Mouse (Mus musculus) heart, embryonic 16.5 days (tissue): ENCODE data around the gene Cdk11b. TPM values are rescaled to one million over a fixed set of nuclear protein-coding genes. Genes with fewer than 3 reads are reported as not detected.
A peak's percentile ranks its signal among the peaks of the same experiment; 100 is the strongest.

ENCODE experiments used
- ATAC-seq: fragments of 200-750 bp; cut with Nextera tagmentation; replicated peaks from 2 replicates; pipeline ENCODE4 v1.8.0; 2017; ENCODE audit warnings: moderate number of reproducible peaks; ENCODE audit not compliant: insufficient read depth, low FRiP score; ENCODE audit errors: extremely low read depth
- H3K27ac ChIP-seq: fragments of 300-500 bp; sonication (generic); 2 replicates; pipeline ENCODE4 v1.5.1; 2014; ENCODE audit warnings: mild to moderate bottlenecking, low read length, control low read depth, moderate library complexity
- H3K27me3 ChIP-seq: fragments of 300-500 bp; sonication (generic); 2 replicates; pipeline ENCODE4 v1.6.1; 2014; ENCODE audit warnings: low read length, mixed read lengths; ENCODE audit not compliant: control insufficient read depth, insufficient read depth
- H3K36me3 ChIP-seq: fragments of 300-500 bp; sonication (generic); 2 replicates; pipeline ENCODE4 v1.6.1; 2014; ENCODE audit not compliant: control insufficient read depth, insufficient read depth
- H3K4me1 ChIP-seq: fragments of 300-500 bp; sonication (generic); 2 replicates; pipeline ENCODE4 v1.6.1; 2014; ENCODE audit warnings: low read length, mixed read lengths; ENCODE audit not compliant: control insufficient read depth, insufficient read depth
- H3K4me2 ChIP-seq: fragments of 300-500 bp; sonication (generic); 2 replicates; pipeline ENCODE4 v1.6.1; 2014; ENCODE audit warnings: low read depth, mild to moderate bottlenecking, control low read depth, low read length
- H3K4me3 ChIP-seq: fragments of 300-500 bp; sonication (generic); 2 replicates; pipeline ENCODE4 v1.5.1; 2014; ENCODE audit warnings: mild to moderate bottlenecking, control low read depth, low read length
- H3K9ac ChIP-seq: fragments of 300-500 bp; sonication (generic); 2 replicates; pipeline ENCODE4 v1.6.1; 2014; ENCODE audit warnings: low read length, control low read depth
- H3K9me3 ChIP-seq: fragments of 300-500 bp; sonication (generic); replicated peaks from 2 replicates; pipeline ENCODE4 v1.6.1; 2016; ENCODE audit warnings: low read length; ENCODE audit not compliant: control insufficient read depth
- WGBS: fragments of 180-500 bp; shearing (Covaris S2); extraction: QIAGEN DNeasy Blood & Tissue Kit; methylation state at CpG from one replicate; pipeline ENCODE4 v1.1.7; 2014; 5-methylcytosine and 5-hydroxymethylcytosine counted together
- polyA plus RNA-seq: library from polyadenylated mRNA; unstranded; fragments of >200 nt; fragmentation: Nextera tagmentation; extraction: Ambion mirVana; gene quantifications from 2 replicates; pipeline ENCODE4 v1.2.1, GENCODE M21; 2015

The Cdk11b gene
- polyA plus RNA-seq, 1 experiment from 2014 or later = 44.8 TPM

DNA sequence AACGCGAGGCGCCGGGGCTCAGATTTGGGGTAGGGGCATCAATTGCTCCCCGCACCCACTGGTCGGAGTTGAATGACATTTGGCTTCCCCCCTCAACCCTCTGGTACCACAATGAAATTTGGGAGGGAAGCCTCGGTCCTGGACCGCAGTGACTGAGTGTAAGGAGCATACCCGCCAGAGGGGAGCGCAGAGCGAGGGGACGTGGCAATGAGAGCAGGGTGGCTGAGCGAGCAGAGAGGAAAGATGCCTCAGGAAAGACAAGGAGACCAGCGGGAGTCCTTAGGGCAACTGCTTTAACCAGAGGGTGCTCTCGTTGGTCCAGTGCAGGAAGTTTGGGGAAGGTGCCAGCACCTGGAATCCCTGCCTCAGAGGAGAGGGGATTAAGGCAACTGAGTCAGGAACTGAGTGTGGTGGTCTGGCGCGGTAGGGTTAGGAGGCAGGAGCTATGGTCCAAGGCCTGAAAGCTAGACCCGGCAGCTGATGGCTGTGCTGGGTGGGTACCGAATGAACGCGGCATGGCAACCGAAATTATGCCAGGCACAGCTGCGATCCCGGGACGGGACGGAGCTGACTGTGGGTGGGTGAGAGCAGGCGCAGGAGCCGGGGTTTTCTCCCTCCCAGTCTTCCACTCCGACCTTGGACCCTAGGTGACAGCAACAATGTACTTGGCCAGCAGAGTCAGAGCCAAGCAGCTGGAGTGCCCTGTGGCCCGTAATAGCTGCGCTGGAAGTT, 29.0 kb downstream of the Cdk11b start:
- Histone ChIP-seq H3K36me3 (peaks cover 22% of the 10 kb centered on the region), H3K4me2 (peak overlapping the region; percentile 88), H3K4me1 (peaks cover 36% of the 10 kb centered on the region), H3K27ac (peak overlapping the region; percentile 79), H3K9ac (peak overlapping the region; percentile 81), H3K9me3 (no peaks in the 10 kb centered on the region), H3K27me3 (peaks cover 23% of the 10 kb centered on the region), H3K4me3 (peak overlapping the region; percentile 61)
- WGBS = 1% methylated on average over 31 of the region's 31 CpGs
- ATAC-seq = peak; percentile 33

DNA sequence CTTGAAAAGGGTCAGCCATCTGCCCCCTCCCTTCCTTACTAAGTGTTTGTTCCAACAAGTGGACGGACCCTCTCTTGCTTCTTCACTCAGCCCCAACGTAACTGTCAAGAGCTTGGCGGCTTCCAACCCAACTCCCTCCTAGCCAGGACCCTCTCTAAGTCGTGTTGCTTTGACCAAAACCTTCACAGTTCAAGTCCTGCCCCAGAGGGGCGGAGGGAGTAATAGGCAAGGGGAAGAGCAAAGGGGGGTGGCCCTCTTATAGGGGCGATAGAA, 29.5 kb downstream of the Cdk11b start:
- peak overlapping the region; percentile 79 for H3K27ac ChIP-seq
- 2% methylated on average over 6 of the region's 6 CpGs for WGBS

DNA sequence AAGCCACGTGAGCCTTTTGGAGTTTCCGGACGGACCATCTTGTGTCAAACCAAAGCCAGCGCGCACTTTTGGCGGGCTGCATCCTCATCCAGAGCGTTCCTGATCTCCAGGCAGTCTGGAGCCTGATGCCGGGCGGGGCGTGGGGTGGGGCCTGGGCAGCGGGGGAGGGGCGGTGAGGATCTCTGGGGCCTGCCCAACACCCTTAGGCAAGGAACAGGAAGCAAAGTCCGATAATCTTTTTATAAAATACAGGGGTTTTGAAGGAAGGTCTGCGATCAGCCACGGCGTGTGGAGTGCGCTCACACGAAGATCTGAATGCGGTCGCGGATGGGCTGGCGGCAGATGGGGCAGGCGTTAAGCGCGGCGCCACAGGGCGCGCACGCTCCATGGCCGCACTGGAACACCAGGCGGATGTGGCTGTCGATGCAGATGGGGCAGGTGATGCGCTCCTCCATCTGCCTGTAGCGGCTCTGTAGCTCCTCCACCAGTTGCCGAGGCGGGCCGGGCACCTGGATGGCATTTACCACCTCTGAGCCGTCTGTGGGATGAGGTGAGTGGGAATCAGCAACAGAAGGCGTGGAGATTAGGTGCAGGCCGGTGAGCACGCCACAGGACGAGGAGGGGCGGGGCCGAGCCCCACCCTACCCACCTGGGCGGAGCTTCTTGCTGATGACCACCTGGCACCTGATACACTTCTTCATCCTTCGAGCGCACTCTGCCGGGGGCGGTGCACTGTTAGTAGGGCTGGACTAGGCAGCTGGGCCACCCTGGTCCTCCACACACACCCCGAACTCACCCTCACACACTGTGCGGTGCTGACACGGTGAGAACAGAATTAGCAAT, 30.0 kb downstream of the Cdk11b start:
- Histone ChIP-seq H3K27me3 (peaks cover 23% of the 10 kb centered on the region), H3K4me1 (peaks cover 36% of the 10 kb centered on the region), H3K27ac (peak overlapping the region; percentile 79; the same call in 1 of the 2 replicates), H3K36me3 (peaks cover 13% of the 10 kb centered on the region), H3K9ac (peak overlapping the region; percentile 81), H3K4me2 (peak overlapping the region; percentile 88), H3K4me3 (peak overlapping the region; percentile 61), H3K9me3 (no peaks in the 10 kb centered on the region)
- no peak; the same call in 1 of the 2 replicates for ATAC-seq
- WGBS = 3% methylated on average over 52 of the region's 52 CpGs

More for the DNA sequence above, 29.5 kb downstream of the Cdk11b start:
- ATAC-seq = no peak
- Histone ChIP-seq H3K27me3 (peaks cover 23% of the 10 kb centered on the region), H3K36me3 (peaks cover 18% of the 10 kb centered on the region), H3K4me2 (peak overlapping the region; percentile 88), H3K9ac (peak overlapping the region; percentile 81), H3K4me1 (peaks cover 36% of the 10 kb centered on the region), H3K9me3 (no peaks in the 10 kb centered on the region), H3K4me3 (peak overlapping the region; percentile 61)

DNA sequence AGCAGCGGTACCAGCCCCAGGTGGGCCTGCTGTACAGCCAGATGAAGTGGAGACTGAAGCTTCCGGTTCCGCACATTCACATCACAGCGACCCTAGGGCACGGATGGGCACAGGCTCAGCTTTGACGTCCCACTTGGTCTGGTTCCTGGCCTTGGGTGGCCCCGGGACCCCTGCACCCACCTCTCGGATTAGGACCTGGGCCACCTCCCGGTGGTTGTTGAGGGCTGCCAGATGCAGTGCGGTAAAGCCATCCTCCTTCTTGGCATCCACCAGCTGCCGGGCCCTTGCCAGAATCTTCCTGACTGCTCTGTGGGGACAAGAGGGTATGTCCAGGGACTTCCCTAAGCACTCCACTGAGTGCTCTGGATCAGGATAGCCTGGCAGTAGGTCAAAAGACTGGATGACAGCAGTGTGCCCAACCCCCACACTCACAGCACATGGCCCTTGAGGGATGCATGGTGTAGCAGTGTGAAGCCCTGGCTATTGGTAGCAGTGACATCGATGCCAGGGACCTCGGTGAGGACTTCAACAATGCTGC, 31.6 kb downstream of the Cdk11b start:
- H3K4me2 ChIP-seq = no peak overlapping the region
- H3K4me1 ChIP-seq = peaks cover 40% of the 10 kb centered on the region
- ATAC-seq = no peak
- no peak overlapping the region for H3K27ac ChIP-seq
- H3K36me3 ChIP-seq = peaks cover 5% of the 10 kb centered on the region; the same call in 1 of the 2 replicates
- peaks cover 23% of the 10 kb centered on the region for H3K27me3 ChIP-seq
- no peak overlapping the region for H3K9ac ChIP-seq
- WGBS = 87% methylated on average over 13 of the region's 13 CpGs
- H3K4me3 ChIP-seq = no peak overlapping the region
- no peaks in the 10 kb centered on the region for H3K9me3 ChIP-seq

DNA sequence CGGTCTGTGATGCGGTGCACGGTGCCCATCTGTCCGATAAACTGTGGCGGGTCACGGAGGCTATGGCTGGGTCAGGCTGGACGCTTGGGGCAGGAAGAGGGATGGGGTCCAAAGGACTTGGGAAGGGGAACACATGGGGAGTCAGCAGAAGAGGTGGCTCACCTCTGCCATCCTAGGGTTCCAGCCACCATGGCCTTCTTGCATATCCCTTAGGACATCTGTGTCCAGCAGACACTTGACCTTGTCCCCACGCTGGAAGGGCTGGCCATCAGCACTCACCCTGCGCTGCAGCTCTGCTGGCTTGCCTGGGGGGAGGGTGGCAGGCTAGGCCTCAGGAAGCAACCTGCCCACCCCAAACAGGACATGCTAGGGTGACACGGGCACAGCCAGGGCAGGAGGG, 34.3 kb downstream of the Cdk11b start:
- Histone ChIP-seq H3K4me3 (no peak overlapping the region), H3K9ac (no peak overlapping the region), H3K9me3 (no peaks in the 10 kb centered on the region), H3K36me3 (peaks cover 5% of the 10 kb centered on the region; the same call in 1 of the 2 replicates), H3K4me1 (peaks cover 22% of the 10 kb centered on the region), H3K27ac (no peak overlapping the region), H3K27me3 (peaks cover 12% of the 10 kb centered on the region), H3K4me2 (no peak overlapping the region)
- ATAC-seq = no peak
- 88% methylated on average over 10 of the region's 10 CpGs for WGBS

DNA sequence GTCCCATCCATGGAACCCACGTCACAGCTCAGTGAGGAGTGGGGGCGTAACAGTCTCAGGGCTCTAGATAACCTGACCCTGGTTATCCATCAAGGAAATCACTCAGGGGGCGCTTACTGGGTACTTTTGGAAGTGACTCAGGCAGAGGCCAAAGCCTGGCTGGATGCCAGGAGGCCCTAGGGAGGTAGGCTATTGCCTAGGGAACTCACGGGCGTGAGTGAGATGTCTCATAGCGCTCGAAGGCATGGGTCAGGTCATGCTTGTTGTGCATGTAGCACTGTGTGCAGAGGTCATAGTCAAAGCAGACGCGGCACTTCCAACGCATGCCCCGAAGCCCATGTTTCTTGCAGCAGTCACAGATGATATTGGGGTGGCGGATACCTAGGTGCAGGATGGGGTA, 36.0 kb downstream of the Cdk11b start:
- Histone ChIP-seq H3K4me1 (peaks cover 8% of the 10 kb centered on the region), H3K27ac (no peak overlapping the region), H3K9me3 (no peaks in the 10 kb centered on the region), H3K9ac (no peak overlapping the region), H3K27me3 (no peaks in the 10 kb centered on the region), H3K4me2 (no peak overlapping the region), H3K36me3 (peaks cover 10% of the 10 kb centered on the region), H3K4me3 (no peak overlapping the region)
- 51% methylated on average over 12 of the region's 12 CpGs for WGBS
- no peak for ATAC-seq

DNA sequence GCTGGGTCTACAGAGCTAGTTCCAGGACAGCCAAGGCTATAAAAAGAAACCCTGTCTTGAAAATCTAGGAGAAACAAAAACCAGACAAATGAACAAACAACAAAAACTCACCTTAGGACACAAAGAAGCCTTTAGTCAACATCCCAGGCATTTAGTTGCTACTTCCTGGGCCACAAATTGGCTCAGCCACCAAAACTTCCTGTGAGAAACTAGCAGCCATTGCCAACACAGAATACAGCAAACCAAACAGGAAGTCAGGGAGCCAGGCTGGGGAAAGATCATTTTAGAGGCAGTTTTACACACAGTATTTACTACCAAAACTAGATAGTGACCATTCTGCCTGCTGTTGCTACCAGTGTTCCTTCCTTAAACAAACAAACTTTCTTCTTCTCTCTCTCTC, 42.2 kb downstream of the Cdk11b start:
- peaks cover 6% of the 10 kb centered on the region for H3K36me3 ChIP-seq
- H3K4me1 ChIP-seq = peaks cover 10% of the 10 kb centered on the region
- no peak overlapping the region for H3K4me3 ChIP-seq
- H3K27me3 ChIP-seq = no peaks in the 10 kb centered on the region
- ATAC-seq = no peak
- peak overlapping the region; percentile 37; the same call in 1 of the 2 replicates for H3K27ac ChIP-seq
- H3K9me3 ChIP-seq = no peaks in the 10 kb centered on the region
- H3K4me2 ChIP-seq = no peak overlapping the region
- no peak overlapping the region for H3K9ac ChIP-seq

DNA sequence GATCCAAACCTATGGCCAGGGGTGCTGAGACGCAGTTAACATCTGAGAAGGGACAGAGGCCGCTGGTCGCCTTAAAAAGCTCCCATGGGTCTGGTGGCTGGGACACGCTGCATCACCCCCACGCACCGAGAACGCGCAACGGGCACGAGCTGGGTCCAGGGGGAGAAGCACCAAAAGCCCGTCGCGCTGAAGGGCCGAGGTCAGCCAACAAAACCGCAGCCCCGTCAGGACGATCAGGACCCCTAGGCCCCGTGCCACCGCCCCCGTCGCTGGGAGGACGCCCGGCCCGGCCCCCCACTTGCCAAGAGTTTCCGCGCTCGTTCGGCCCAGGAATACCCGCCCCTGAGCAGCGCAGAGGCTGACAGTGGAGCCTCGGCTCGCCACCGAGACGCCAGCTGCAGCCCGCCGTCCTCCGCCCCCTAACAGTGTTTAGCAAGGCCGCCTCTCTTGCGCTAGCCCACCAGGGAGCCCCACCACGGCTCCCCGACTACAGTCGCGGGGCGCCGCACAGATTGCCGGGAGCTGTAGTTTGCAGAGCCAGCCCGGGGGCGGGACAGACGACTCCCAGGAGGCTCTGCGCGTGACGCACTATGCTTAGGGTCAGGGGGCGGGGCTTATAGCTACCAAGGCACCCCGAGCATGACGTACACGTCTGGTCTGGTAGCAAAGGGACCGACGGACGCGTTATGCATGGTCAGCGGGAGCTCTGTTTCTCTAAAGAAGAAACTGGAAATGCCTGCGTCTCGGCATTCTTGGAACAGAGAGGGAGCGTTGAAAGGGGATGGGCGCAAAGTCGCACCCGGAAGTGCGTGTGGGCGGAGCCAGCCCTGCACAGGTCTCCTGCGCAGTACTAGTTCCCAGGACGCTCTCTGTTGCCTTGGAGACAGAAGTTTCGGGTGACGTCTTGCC, 44.3 kb downstream of the Cdk11b start, which contains the start of gene Mib2:
Gene Mib2 (minus strand): TSS at position 510 of the 909 bp plus-strand sequence.
- peak within 1 kb of the TSS; percentile 92 for H3K4me3 ChIP-seq
- peaks cover 10% of the 10 kb centered on the region for H3K4me1 ChIP-seq
- WGBS = under 1% methylated on average over 73 of the region's 73 CpGs
- H3K27me3 ChIP-seq = no peaks in the 10 kb centered on the region
- ATAC-seq = peak; percentile 99
- peak within 1 kb of the TSS; percentile 73 for H3K27ac ChIP-seq
- H3K36me3 ChIP-seq = peaks cover 6% of the 10 kb centered on the region
- H3K9ac ChIP-seq = peak within 1 kb of the TSS; percentile 89
- H3K9me3 ChIP-seq = no peaks in the 10 kb centered on the region
- peak within 1 kb of the TSS; percentile 92 for H3K4me2 ChIP-seq
